Mouse (Mus musculus): Measurements from ENCODE around the gene Ppp5c.

DNA sequence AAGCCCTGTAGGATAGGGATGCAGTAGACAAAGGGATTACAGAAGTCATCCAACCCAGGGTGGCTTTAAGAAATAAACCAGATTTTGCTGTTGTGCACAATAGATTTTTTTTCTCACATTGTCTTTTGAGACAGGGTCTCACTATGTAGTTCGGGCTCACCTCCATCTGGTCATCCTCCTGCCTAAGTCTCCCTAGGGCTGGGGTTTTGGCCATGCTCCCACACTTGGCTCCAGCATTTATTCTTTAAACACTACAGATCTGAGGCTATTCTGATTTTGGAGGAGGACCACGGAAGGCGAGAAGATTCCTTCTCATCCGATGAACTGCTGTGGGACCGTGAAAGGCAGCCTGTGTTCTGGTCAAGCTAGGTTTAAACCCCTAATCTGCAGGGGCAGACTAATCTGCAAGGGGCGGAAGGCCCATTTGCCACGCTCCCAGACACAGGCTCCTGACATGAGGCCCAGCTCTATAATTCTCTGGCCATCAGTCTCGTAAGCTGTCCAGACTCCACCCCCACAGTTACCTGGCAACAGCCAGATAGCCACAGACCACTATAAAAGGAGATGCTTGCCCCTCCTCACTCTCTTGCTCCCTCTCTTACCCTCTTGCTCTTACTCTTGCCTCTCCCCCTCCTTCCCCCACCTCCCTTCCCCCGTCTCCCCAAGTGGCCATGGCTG is 10.4 kb upstream of the Ppp5c start:
- TF ChIP-seq POLR2A (IDR thresholded peaks at IDR 0.05; ENCODE audit: low read depth, low read length) (no peak), CTCF (IDR thresholded peaks at IDR 0.05; ENCODE audit: extremely low read depth, insufficient read length, insufficient replicate concordance, low read depth, low read length) (no peak)
